Mouse (Mus musculus) stomach, postnatal 0 days (tissue): Measurements from ENCODE around the gene Homer2.

Experiments
- CTCF ChIP-seq: IDR thresholded peaks from 2 replicates; pipeline ENCODE4 v1.5.1; 2016; ENCODE audit warnings: antibody characterized with exemption, low read depth, mild to moderate bottlenecking, moderate library complexity
- EP300 ChIP-seq: optimal IDR thresholded peaks from 2 replicates; pipeline ENCODE3; 2016; ENCODE audit warnings: antibody characterized with exemption

DNA sequence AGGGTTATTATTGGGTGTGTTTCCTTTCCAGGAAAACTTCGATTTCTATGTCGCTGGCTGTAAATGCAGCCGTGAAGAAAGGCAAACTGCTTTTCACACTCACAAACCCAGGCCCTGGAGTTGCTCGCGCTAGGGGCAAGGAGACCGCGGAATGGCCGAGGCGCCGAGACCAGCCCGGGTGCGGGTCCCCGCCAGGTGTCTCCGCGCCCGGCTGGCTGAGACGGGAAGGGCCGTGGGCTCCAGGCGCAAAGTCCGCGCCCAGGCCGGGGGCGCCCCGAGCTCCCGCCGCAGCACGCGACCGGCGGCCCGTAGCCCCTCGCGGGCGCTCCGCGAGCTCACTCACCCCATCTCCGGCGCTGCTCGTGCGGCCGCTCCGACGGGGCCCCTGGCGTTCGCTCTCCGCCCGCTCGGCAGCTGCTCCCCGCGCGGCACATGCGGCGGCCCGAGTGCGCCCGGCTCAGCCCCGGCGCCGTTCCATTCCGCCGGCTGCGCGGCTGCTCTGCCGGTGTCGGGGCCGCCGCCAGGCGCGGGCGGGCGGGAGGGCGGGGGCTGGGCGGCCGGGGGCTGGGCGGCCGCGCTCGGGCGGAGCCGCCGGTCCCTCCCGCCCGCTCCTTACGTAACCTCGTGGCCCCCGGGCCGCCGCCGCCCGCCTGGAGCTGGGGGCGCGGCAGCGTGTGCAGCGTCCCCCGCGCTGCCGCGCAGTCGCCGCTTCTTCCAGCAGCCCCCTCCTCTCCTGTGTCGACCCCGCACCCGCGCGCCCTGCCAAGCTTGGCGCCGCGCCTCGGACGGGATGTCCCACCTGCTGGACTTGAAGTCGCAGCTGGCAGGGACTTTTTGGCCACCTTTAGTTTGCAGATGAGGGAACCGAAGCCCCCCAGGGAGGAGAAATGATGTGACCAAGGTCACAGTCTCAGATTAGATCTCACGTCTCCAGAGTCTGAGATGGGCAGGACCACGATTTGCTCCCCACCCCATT, 623 bp downstream of the Homer2 start:
- TF ChIP-seq CTCF (no peak; the same call in 1 of the 2 replicates), EP300 (no peak)
